Mouse (Mus musculus): ENCODE measurements around the gene Slc22a23.

GRCm38 (mm10) chr13:34162491-34163303, 182.3 kb downstream of the Slc22a23 start, which contains the start of gene Psmg4:
- TF ChIP-seq EP300 (IDR thresholded peaks at IDR 0.05; ENCODE audit: insufficient read depth, low read depth, low read length), result no peak; the same call in 1 of the 2 replicates
- peak; percentile 79 for TF ChIP-seq POLR2A (IDR thresholded peaks at IDR 0.05; ENCODE audit: insufficient read depth, low read depth, low read length)
- no peak for TF ChIP-seq CTCF (IDR thresholded peaks at IDR 0.05)
